Mouse (Mus musculus): ENCODE measurements at regions not wholly inside any gene's neighbourhood (a gene's known extent, or its start where the extent isn't known, plus 50 kb on each side); places are given as distances from the start of the nearest gene placed in this dataset.
"Not testable (repeated sequence)": the region's sequence is repeated elsewhere in the genome, so short reads cannot be mapped to it uniquely, and the experiment has no call there.

- not testable (repeated sequence) for H3K9me3 ChIP-seq; H3K4me3 ChIP-seq; H3K36me3 ChIP-seq; H3K27me3 ChIP-seq; H3K4me1 ChIP-seq; ATAC-seq (ENCODE audit: low FRiP score, low read depth); H3K27ac ChIP-seq; H3K9ac ChIP-seq; H3K4me2 ChIP-seq (replicated peaks)
- 44% methylated on average over 6 of the region's 6 CpGs for WGBS
Measured at GRCm38 (mm10) chr14:53590601-53591000, 663.3 kb downstream of the Dad1 start.

- H3K4me3 ChIP-seq; H3K4me2 ChIP-seq (replicated peaks); H3K4me1 ChIP-seq; ATAC-seq (ENCODE audit: low FRiP score, low read depth); H3K27ac ChIP-seq; H3K36me3 ChIP-seq; H3K9me3 ChIP-seq; H3K27me3 ChIP-seq; H3K9ac ChIP-seq: not testable (repeated sequence)
- 89% methylated on average over 6 of the region's 6 CpGs for WGBS
Measured at GRCm38 (mm10) chr14:53582528-53582927, 671.4 kb downstream of the Dad1 start.

GRCm38 (mm10) chr14:53581734-53582133, 672.2 kb downstream of the Dad1 start:
- H3K27me3 ChIP-seq; H3K36me3 ChIP-seq; H3K9me3 ChIP-seq; H3K4me2 ChIP-seq (replicated peaks); H3K27ac ChIP-seq; H3K4me1 ChIP-seq; H3K9ac ChIP-seq; ATAC-seq (ENCODE audit: low FRiP score, low read depth); H3K4me3 ChIP-seq: not testable (repeated sequence)
- 59% methylated on average over 3 of the region's 3 CpGs for WGBS

GRCm38 (mm10) chr14:53576927-53577326, 677.0 kb downstream of the Dad1 start:
- H3K36me3 ChIP-seq, H3K9ac ChIP-seq: not testable (repeated sequence)
- WGBS: 94% methylated on average over 1 of the region's 1 CpGs

GRCm38 (mm10) chr14:53572701-53573100, 681.2 kb downstream of the Dad1 start:
- WGBS: 84% methylated on average over 1 of the region's 1 CpGs
- H3K27ac ChIP-seq: not testable (repeated sequence)

More at GRCm38 (mm10) chr14:53576927-53577326, 677.0 kb downstream of the Dad1 start:
- not testable (repeated sequence) for H3K4me3 ChIP-seq; H3K27ac ChIP-seq; H3K4me1 ChIP-seq; ATAC-seq (ENCODE audit: low FRiP score, low read depth); H3K9me3 ChIP-seq; H3K27me3 ChIP-seq; H3K4me2 ChIP-seq (replicated peaks)

GRCm38 (mm10) chr14:53562606-53563005, 691.3 kb downstream of the Dad1 start:
- ATAC-seq (ENCODE audit: low FRiP score, low read depth): no peak
- Histone ChIP-seq H3K4me2 (replicated peaks) (no peak overlapping the region), H3K9me3 (no peaks in the 10 kb centered on the region), H3K9ac (no peak overlapping the region), H3K4me1 (no peaks in the 10 kb centered on the region), H3K36me3 (no peaks in the 10 kb centered on the region), H3K4me3 (no peak overlapping the region), H3K27ac (no peak overlapping the region), H3K27me3 (no peaks in the 10 kb centered on the region)
- WGBS: 41% methylated on average over 2 of the region's 2 CpGs

More at GRCm38 (mm10) chr14:53572701-53573100, 681.2 kb downstream of the Dad1 start:
- H3K36me3 ChIP-seq; ATAC-seq (ENCODE audit: low FRiP score, low read depth); H3K4me2 ChIP-seq (replicated peaks); H3K4me3 ChIP-seq; H3K4me1 ChIP-seq; H3K9ac ChIP-seq; H3K9me3 ChIP-seq; H3K27me3 ChIP-seq: not testable (repeated sequence)

- H3K4me1 ChIP-seq; H3K9me3 ChIP-seq; H3K4me2 ChIP-seq (replicated peaks); H3K9ac ChIP-seq; ATAC-seq (ENCODE audit: low FRiP score, low read depth); H3K27me3 ChIP-seq; H3K36me3 ChIP-seq; H3K27ac ChIP-seq; H3K4me3 ChIP-seq: not testable (repeated sequence)
- 81% methylated on average over 5 of the region's 5 CpGs for WGBS
Measured at GRCm38 (mm10) chr14:53560146-53560545, 693.8 kb downstream of the Dad1 start.

- H3K4me3 ChIP-seq; H3K4me2 ChIP-seq (replicated peaks); H3K36me3 ChIP-seq; ATAC-seq (ENCODE audit: low FRiP score, low read depth); H3K9me3 ChIP-seq; H3K9ac ChIP-seq; H3K27me3 ChIP-seq; H3K27ac ChIP-seq; H3K4me1 ChIP-seq: not testable (repeated sequence)
Measured at GRCm38 (mm10) chr14:53559386-53559920, 694.5 kb downstream of the Dad1 start.

- H3K27me3 ChIP-seq: no peaks in the 10 kb centered on the region
- H3K9me3 ChIP-seq: no peaks in the 10 kb centered on the region
- H3K4me2 ChIP-seq (replicated peaks): no peak overlapping the region
- ATAC-seq (ENCODE audit: low FRiP score, low read depth): no peak
- no peaks in the 10 kb centered on the region for H3K36me3 ChIP-seq
- no peaks in the 10 kb centered on the region for H3K4me1 ChIP-seq
- no peak overlapping the region for H3K4me3 ChIP-seq
- no peak overlapping the region for H3K9ac ChIP-seq
- no peak overlapping the region for H3K27ac ChIP-seq
Measured at GRCm38 (mm10) chr14:53553771-53554170, 700.1 kb downstream of the Dad1 start.

GRCm38 (mm10) chr14:53547365-53547764, 706.5 kb downstream of the Dad1 start:
- H3K27ac ChIP-seq: not testable (repeated sequence)

GRCm38 (mm10) chr14:53545351-53545750, 708.6 kb downstream of the Dad1 start:
- WGBS: 68% methylated on average over 5 of the region's 5 CpGs
- no peak overlapping the region for H3K4me3 ChIP-seq
- no peak overlapping the region for H3K4me2 ChIP-seq (replicated peaks)
- no peaks in the 10 kb centered on the region for H3K36me3 ChIP-seq
- no peaks in the 10 kb centered on the region for H3K4me1 ChIP-seq
- H3K27ac ChIP-seq: no peak overlapping the region
- no peak for ATAC-seq (ENCODE audit: low FRiP score, low read depth)
- H3K9me3 ChIP-seq: no peaks in the 10 kb centered on the region
- H3K9ac ChIP-seq: no peak overlapping the region
- H3K27me3 ChIP-seq: no peaks in the 10 kb centered on the region

More at GRCm38 (mm10) chr14:53547365-53547764, 706.5 kb downstream of the Dad1 start:
- not testable (repeated sequence) for H3K4me2 ChIP-seq (replicated peaks); H3K9ac ChIP-seq; H3K27me3 ChIP-seq; H3K4me1 ChIP-seq; H3K4me3 ChIP-seq; ATAC-seq (ENCODE audit: low FRiP score, low read depth); H3K9me3 ChIP-seq; H3K36me3 ChIP-seq

GRCm38 (mm10) chr14:53541640-53542039, 712.3 kb downstream of the Dad1 start:
- H3K9me3 ChIP-seq; H3K4me1 ChIP-seq; H3K27me3 ChIP-seq; H3K27ac ChIP-seq; ATAC-seq (ENCODE audit: low FRiP score, low read depth); H3K4me2 ChIP-seq (replicated peaks); H3K4me3 ChIP-seq; H3K9ac ChIP-seq; H3K36me3 ChIP-seq: not testable (repeated sequence)
- 55% methylated on average over 2 of the region's 2 CpGs for WGBS

GRCm38 (mm10) chr14:53537895-53538294, 716.0 kb downstream of the Dad1 start:
- not testable (repeated sequence) for H3K9ac ChIP-seq; ATAC-seq (ENCODE audit: low FRiP score, low read depth); H3K4me3 ChIP-seq; H3K27me3 ChIP-seq; H3K9me3 ChIP-seq; H3K4me1 ChIP-seq; H3K4me2 ChIP-seq (replicated peaks); H3K36me3 ChIP-seq; H3K27ac ChIP-seq
- 58% methylated on average over 7 of the region's 7 CpGs for WGBS

All from limb, embryonic 13.5 days (tissue).